Mouse (Mus musculus) 3T3-L1 (cell line): ENCODE measurements around the gene Defa23.
"Not testable (repeated sequence)": the region's sequence is repeated elsewhere in the genome, so short reads cannot be mapped to it uniquely, and the experiment has no call there.

ENCODE experiments used
- DNase-seq: peaks from one replicate; pipeline ENCODE4 v3.0.0-alpha.2; 2015; ENCODE audit warnings: low read depth, low spot score

The Defa23 gene

DNA sequence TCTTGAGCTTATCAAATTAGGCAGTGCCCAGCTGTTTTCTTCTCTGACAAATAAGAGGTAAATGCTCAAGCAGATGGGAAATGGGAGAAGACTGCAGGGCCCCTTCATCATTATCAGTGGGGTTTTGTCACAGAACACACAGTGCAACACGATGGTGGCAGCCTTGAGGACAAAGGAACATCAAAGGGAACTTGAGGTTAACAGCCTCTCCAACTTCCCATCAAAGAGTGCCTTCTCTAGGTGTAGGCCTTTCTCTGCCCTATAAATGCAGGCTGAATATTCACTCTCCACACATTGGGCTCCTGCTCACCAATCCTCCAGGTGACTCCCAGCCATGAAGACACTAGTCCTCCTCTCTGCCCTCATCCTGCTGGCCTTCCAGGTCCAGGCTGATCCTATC is at the start of gene Defa23:
Gene Defa23, plus strand, starts transcription at position 301 of the 400 bp plus-strand sequence.
- not testable (repeated sequence) for DNase-seq

DNA sequence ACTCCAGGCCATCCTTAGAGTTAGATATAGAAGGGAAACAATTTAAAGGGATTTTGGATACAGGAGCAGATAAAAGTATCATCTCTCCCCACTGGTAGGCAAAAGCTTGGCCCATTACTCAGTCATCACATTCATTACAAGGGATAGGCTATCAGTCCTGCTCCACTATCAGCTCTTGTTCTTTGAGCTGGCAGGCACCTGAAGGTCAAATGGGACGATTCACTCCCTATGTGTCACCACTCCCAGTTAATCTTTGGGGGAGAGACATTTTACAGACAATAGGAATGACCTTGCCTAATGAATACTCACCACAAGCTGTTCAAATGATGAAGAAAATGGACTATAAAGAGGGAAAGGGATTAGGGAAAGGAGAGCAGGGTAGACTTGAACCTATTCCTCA is 48.0 kb upstream of the Defa23 start:
- peak; percentile 0 for DNase-seq

DNA sequence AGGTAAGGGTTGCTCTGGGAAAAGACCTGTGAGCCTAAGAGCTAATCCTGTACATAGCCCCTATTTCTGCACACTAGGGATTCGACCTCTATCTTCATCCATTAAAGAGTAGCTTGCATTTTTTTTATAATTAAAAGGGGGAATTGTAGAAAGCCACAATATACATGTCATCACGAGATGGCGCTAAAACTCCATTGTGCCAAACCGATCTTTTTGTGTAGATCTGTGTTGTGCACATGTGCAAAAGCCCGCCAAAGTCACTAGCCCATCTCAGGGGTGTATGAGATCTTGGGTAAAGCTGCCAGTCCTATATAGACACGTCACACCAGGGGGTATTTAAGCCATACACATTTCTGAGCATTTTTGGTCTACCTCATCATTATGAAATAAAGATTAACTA is 46.3 kb upstream of the Defa23 start:
- DNase-seq: not testable (repeated sequence)

DNA sequence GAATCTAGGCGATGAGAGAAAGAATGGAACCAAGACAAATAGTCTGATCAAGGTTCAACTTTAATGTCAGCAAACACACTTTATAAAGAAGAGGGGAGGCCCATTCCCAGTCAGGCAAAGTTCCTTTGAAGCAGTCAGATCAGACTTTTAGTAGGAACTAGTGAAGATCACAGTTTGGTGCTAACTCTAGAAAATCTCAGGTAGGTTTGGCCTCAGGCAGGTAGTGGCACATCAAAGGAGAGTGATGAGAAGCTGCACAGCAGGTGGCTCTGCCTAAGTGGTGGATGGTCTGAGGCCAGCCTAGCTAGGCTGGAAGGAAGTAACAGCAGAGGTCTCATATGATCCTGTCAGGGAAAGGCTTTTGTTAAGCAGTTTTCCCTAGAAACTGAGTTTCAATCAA is 44.3 kb upstream of the Defa23 start:
- DNase-seq: not testable (repeated sequence)

DNA sequence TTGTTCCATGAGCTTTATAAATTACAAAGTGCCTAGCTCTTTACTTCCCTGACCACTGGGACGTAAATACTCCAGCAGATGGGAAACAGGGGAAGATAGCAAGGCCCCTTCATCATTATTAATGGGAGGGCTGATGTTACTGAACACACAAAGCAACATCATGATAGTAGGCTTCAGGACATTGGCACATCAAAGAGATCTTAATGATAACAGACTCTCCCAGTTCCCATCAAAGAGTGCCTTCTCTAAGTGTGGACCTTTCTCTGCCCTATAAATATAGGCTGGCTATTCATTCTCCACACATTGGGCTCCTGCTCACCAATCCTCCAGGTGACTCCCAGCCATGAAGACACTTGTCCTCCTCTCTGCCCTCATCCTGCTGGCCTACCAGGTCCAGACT is 29.6 kb upstream of the Defa23 start, which contains the start of gene Defa21:
Gene Defa21, plus strand, starts transcription at position 301 of the 400 bp plus-strand sequence.
- not testable (repeated sequence) for DNase-seq

DNA sequence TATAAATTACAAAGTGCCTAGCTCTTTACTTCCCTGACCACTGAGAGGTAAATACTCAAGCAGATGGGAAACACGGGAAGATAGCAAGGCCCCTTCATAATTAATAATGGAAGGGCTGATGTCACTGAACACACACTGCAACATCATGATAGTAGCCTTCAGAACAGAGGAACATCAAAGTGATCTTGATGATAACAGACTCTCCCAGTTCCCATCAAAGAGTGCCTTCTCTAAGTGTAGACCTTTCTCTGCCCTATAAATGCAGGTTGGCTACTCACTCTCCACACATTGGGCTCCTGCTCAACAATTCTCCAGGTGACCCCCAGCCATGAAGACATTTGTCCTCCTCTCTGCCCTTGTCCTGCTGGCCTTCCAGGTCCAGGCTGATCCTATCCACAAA is 9.9 kb downstream of the Defa23 start, which contains the start of gene Defa35:
Gene Defa35, plus strand, starts transcription at position 301 of the 400 bp plus-strand sequence.
- not testable (repeated sequence) for DNase-seq

DNA sequence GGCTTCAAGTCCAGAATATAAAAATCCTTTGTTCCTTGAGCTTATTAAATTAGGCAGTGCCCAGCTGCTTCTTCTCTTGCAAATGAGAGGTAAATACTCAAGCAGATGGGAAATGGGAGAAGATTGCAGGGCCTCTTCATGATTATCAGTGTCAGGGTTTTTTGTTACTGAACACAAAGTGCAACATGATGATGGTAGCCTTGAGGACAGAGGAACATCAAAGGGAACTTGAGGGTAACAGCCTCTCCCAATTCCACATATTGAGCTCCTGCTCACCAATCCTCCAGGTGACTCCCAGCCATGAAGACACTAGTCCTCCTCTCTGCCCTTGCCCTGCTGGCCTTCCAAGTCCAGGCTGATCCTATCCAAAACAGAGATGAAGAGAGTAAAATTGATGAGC is 29.3 kb downstream of the Defa23 start, which contains the start of gene Defa25:
Gene Defa25, plus strand, starts transcription at position 301 of the 400 bp plus-strand sequence.
- not testable (repeated sequence) for DNase-seq

DNA sequence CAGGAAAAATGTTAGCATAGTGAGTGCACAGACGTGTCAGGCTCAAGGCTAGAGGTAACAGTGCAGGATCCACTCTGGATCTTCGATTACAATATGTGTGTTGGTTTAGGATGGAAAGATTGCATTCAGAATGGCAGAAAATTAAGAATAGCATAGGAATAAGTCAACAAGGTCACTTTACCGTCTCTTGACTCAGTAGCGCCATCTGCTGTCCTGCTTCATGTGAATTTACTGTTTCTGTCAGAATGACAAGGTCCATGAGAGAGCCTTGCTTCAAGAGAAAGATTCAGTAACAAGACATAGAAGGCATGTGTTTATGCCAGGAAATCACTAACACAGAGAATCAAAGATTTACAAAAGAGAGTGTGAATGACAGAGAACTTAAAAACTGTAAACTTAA is 38.3 kb downstream of the Defa23 start:
- DNase-seq: peak; percentile 29

DNA sequence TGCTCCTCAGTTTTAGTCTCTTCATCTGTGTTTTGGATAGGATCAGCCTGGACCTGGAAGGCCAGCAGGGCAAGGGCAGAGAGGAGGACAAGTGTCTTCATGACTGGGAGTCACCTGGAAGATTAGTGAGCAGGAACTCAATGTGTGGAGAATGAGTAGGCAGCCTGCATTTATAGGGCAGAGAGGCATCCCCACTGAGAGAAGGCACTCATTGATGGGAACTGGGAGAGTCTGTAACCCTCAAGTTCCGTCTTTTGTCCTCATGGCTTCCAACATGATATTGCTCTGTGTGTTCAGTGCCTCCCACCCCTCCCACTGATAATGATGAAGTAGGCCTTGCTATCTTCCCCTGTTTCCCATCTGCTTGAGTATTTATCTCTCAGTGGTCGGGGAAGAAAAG is 41.1 kb downstream of the Defa23 start, which contains the start of gene Gm14851:
Gene Gm14851, minus strand, starts transcription at position 101 of the 400 bp plus-strand sequence.
- not testable (repeated sequence) for DNase-seq
